Mouse (Mus musculus): Measurements from ENCODE around the gene Zdhhc11.

DNA sequence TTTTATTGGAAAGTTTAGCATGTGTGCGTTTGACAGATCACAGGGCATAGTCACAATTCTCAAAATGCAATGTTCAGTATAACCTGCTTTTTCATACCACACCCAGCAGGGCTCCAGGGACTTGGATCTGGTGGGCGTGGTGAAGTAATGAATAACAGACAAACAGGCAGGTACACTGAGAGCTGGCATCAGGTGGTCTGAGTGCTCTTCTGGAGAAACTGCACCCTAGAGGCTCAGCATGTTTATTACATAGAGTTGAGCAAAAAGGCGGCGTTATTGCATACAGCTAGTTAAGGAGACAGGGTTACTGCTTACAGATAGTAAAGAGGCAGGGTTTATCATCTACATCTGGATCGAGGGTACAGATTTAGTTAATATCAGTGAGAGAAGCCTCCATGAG is 26.7 kb downstream of the Zdhhc11 start:
- TF ChIP-seq CTCF (IDR thresholded peaks at IDR 0.05; ENCODE audit: low read depth, low read length): no peak
- TF ChIP-seq POLR2A (IDR thresholded peaks at IDR 0.05; ENCODE audit: borderline replicate concordance, low read depth, low read length): no peak

Measured in bone marrow macrophage, adult 2 months (primary cell).